Mouse (Mus musculus): ENCODE measurements at regions not wholly inside any gene's neighbourhood (a gene's known extent, or its start where the extent isn't known, plus 50 kb on each side); places are given as distances from the start of the nearest gene placed in this dataset.
"Not testable (repeated sequence)": the region's sequence is repeated elsewhere in the genome, so short reads cannot be mapped to it uniquely, and the experiment has no call there.

DNA sequence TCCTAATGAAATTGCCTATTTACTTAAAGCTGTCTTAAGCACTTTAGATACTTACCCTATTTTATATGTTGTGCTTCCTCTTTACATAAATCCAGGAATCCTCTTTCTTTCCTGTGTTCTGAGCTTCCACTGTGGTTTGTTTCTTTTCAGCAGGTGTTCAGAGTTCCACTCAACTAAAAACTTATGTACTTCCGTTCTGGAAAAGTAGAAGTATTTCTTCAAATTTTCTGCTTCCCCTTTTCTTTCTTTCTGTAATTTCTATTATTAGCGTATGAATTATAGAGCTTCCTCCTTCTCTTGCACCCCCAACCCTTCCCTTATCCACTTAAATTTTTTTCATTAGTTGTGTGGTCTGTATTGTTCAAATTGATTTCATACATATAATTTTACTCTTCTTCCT is 165.8 kb upstream of the Nudt12 start:
- no peak for DNase-seq (ENCODE audit: low spot score in 2 of 2)

GRCm38 (mm10) chr17:59156345-59156744 is 143.2 kb upstream of the Nudt12 start:
- no peak for DNase-seq (ENCODE audit: low spot score in 2 of 2)

- no peak for DNase-seq (ENCODE audit: low spot score in 2 of 2)
Measured at GRCm38 (mm10) chr17:59143760-59144157, 130.6 kb upstream of the Nudt12 start.

GRCm38 (mm10) chr17:59142995-59143759 is 130.0 kb upstream of the Nudt12 start:
- DNase-seq (ENCODE audit: low spot score in 2 of 2), result no peak

GRCm38 (mm10) chr17:59138791-59139190 is 125.6 kb upstream of the Nudt12 start:
- DNase-seq (ENCODE audit: low spot score in 2 of 2), result no peak

GRCm38 (mm10) chr17:59099376-59099775 is 86.2 kb upstream of the Nudt12 start:
- DNase-seq (ENCODE audit: low spot score in 2 of 2), result peak in 1 of 2 experiments; percentile 13

DNA sequence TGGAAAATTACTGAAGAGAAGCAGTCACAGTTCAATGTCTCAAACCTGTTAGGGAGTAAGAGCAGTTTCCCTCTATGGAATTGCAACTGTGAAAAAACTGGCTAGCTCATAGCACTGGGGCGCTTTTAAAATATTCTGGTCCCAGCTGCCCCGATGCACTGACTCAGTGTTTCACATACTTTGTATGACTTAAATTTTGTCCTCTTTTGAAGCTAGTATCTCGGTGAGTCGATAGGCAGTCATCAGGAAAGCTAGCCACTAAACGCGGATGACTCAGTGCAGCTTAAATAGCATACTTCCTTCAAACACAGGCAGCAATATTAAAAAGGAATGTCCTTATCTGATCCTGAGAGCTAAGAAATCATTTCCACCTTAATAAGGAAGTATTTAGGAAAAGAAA is 63.7 kb upstream of the Nudt12 start:
- not testable (repeated sequence) for DNase-seq (ENCODE audit: low spot score in 2 of 2)

GRCm38 (mm10) chr17:59076361-59076760 is 63.2 kb upstream of the Nudt12 start:
- DNase-seq (ENCODE audit: low spot score in 2 of 2), result not testable (repeated sequence)
